Mouse (Mus musculus) ovary, adult 2 months (tissue): ENCODE measurements around the gene Sox4. TPM values are rescaled to one million over a fixed set of nuclear protein-coding genes. Genes with fewer than 3 reads are reported as not detected.

ENCODE experiments used
- polyA plus RNA-seq: library from polyadenylated mRNA; depleted of rRNA; stranded (reverse); fragments of >200 nt; gene quantifications from 2 replicates; pipeline ENCODE4 v1.2.3, GENCODE M21; 2012; rRNA removed

Gene Sox4
- 194 and 282 TPM in 2 replicates for polyA plus RNA-seq

DNA sequence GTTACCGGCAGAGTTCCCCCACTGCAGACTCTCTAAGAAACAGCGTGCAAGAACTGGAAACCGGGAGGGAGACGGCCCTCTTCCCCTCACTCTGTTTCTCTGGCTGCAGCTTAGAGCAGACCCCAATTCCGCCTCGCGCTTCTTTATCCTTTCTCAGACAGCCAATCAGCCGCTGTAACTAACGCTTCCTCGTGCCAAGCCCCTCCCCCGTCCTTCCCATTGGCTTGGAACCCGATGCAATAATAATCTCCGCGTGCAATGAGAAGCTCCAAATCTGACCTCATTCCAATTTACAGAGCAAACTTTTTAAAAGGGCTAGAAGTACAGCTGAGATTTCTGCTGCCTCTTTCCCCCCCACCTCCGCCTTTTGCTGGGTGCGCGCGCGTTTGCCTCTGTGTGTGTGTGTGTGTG is at the start of gene Sox4:
TSS of gene Sox4 (minus strand) at position 133 of the 411 bp plus-strand sequence.

